Mouse (Mus musculus) neural tube, embryonic 11.5 days (tissue): Measurements from ENCODE around the gene Plscr4. TPM values are rescaled to one million over a fixed set of nuclear protein-coding genes. Genes with fewer than 3 reads are reported as not detected.
A peak's percentile ranks its signal among the peaks of the same experiment; 100 is the strongest.

Experiments used
- ATAC-seq: fragments of 200-750 bp; cut with Nextera tagmentation; 2 replicates; pipeline ENCODE4 v1.8.0; 2017; ENCODE audit warnings: moderate number of reproducible peaks, mild to moderate bottlenecking, moderate TSS enrichment, moderate library complexity; ENCODE audit not compliant: insufficient read depth, low FRiP score, low TSS enrichment
- DNase-seq: peaks from one replicate; pipeline ENCODE4 v3.0.0-alpha.2; 2015; ENCODE audit warnings: low spot score
- H3K27ac ChIP-seq: fragments of 300-500 bp; sonication (generic); 2 replicates; pipeline ENCODE4 v1.5.1; 2014; ENCODE audit warnings: low read depth, mild to moderate bottlenecking, low read length
- H3K27me3 ChIP-seq: fragments of 300-500 bp; sonication (generic); 2 replicates; pipeline ENCODE4 v1.6.1; 2014; ENCODE audit warnings: mild to moderate bottlenecking, low read length, mixed read lengths; ENCODE audit not compliant: control insufficient read depth, insufficient read depth
- H3K36me3 ChIP-seq: fragments of 300-500 bp; sonication (generic); 2 replicates; pipeline ENCODE4 v1.6.1; 2014; ENCODE audit warnings: mild to moderate bottlenecking, low read length, moderate library complexity, mixed read lengths; ENCODE audit not compliant: control insufficient read depth, insufficient read depth
- H3K4me1 ChIP-seq: fragments of 300-500 bp; sonication (generic); 2 replicates; pipeline ENCODE4 v1.6.1; 2014; ENCODE audit warnings: low read length, mixed read lengths; ENCODE audit not compliant: control insufficient read depth, insufficient read depth
- H3K4me2 ChIP-seq: fragments of 300-500 bp; sonication (generic); 2 replicates; pipeline ENCODE4 v1.6.1; 2014; ENCODE audit warnings: low read depth, mild to moderate bottlenecking, moderate library complexity
- H3K4me3 ChIP-seq: fragments of 300-500 bp; sonication (generic); 2 replicates; pipeline ENCODE4 v1.5.1; 2014; ENCODE audit warnings: low read depth, low read length
- H3K9ac ChIP-seq: fragments of 300-500 bp; sonication (generic); 2 replicates; pipeline ENCODE4 v1.6.1; 2014; ENCODE audit warnings: mild to moderate bottlenecking, low read length
- H3K9me3 ChIP-seq: fragments of 300-500 bp; sonication (generic); 2 replicates; pipeline ENCODE4 v1.6.1; 2016; ENCODE audit warnings: low read length; ENCODE audit not compliant: control insufficient read depth
- WGBS: fragments of 180-500 bp; shearing (Covaris S2); extraction: QIAGEN DNeasy Blood & Tissue Kit; methylation state at CpG from one replicate; pipeline ENCODE4 v1.1.7; 2014; 5-methylcytosine and 5-hydroxymethylcytosine counted together
- polyA plus RNA-seq: library from polyadenylated mRNA; unstranded; fragments of >200 nt; fragmentation: Nextera tagmentation; extraction: Ambion mirVana; gene quantifications from 2 replicates; pipeline ENCODE4 v1.2.1, GENCODE M21; 2014

The Plscr4 gene
- polyA plus RNA-seq: 1.8 and 2.6 TPM in 2 replicates

- Histone ChIP-seq H3K27me3 (no peaks in the 10 kb centered on the region), H3K4me3 (peak within 1 kb of the TSS; percentile 57), H3K27ac (no peak within 1 kb of the TSS), H3K4me1 (no peaks in the 10 kb centered on the region), H3K9me3 (no peaks in the 10 kb centered on the region), H3K4me2 (peak within 1 kb of the TSS; percentile 89), H3K36me3 (no peaks in the 10 kb centered on the region), H3K9ac (peak within 1 kb of the TSS; percentile 76)
- ATAC-seq (peak; percentile 93), DNase-seq (peak; percentile 64)
- 12% methylated on average over 43 of the region's 43 CpGs for WGBS
These were observed at the start of gene Plscr4 for GRCm38 (mm10) chr9:92457261-92458058. Gene Plscr4 (plus strand): TSS chr9:92457373.

GRCm38 (mm10) chr9:92410225-92410624, 46.9 kb upstream of the Plscr4 start:
- H3K36me3 ChIP-seq: no peaks in the 10 kb centered on the region
- WGBS: 93% methylated on average over 3 of the region's 3 CpGs

GRCm38 (mm10) chr9:92412045-92412444, 45.1 kb upstream of the Plscr4 start:
- ATAC-seq: no peak
- 93% methylated on average over 2 of the region's 2 CpGs for WGBS

More at GRCm38 (mm10) chr9:92410225-92410624, 46.9 kb upstream of the Plscr4 start:
- Histone ChIP-seq H3K4me1 (no peaks in the 10 kb centered on the region), H3K4me2 (no peak overlapping the region), H3K9me3 (no peaks in the 10 kb centered on the region), H3K9ac (no peak overlapping the region), H3K27ac (no peak overlapping the region), H3K27me3 (no peaks in the 10 kb centered on the region), H3K4me3 (no peak overlapping the region)
- ATAC-seq (no peak), DNase-seq (no peak)

GRCm38 (mm10) chr9:92413684-92414083, 43.5 kb upstream of the Plscr4 start:
- WGBS: 75% methylated on average over 3 of the region's 3 CpGs
- H3K4me2 ChIP-seq: no peak overlapping the region

More at GRCm38 (mm10) chr9:92412045-92412444, 45.1 kb upstream of the Plscr4 start:
- H3K4me2 ChIP-seq: no peak overlapping the region
- H3K9ac ChIP-seq: no peak overlapping the region
- DNase-seq: no peak
- H3K36me3 ChIP-seq: no peaks in the 10 kb centered on the region
- no peak overlapping the region for H3K4me3 ChIP-seq
- H3K27ac ChIP-seq: no peak overlapping the region
- H3K4me1 ChIP-seq: no peaks in the 10 kb centered on the region
- H3K9me3 ChIP-seq: no peaks in the 10 kb centered on the region
- H3K27me3 ChIP-seq: no peaks in the 10 kb centered on the region

GRCm38 (mm10) chr9:92437781-92438180, 19.4 kb upstream of the Plscr4 start:
- H3K27ac ChIP-seq: no peak overlapping the region
- H3K4me3 ChIP-seq: no peak overlapping the region
- H3K27me3 ChIP-seq: no peaks in the 10 kb centered on the region
- no peak overlapping the region for H3K9ac ChIP-seq
- H3K36me3 ChIP-seq: no peaks in the 10 kb centered on the region; the same call in 1 of the 2 replicates
- no peaks in the 10 kb centered on the region for H3K9me3 ChIP-seq
- no peak for DNase-seq
- ATAC-seq: no peak
- no peaks in the 10 kb centered on the region for H3K4me1 ChIP-seq
- H3K4me2 ChIP-seq: no peak overlapping the region

More at GRCm38 (mm10) chr9:92413684-92414083, 43.5 kb upstream of the Plscr4 start:
- no peaks in the 10 kb centered on the region for H3K4me1 ChIP-seq
- no peak for DNase-seq
- H3K36me3 ChIP-seq: no peaks in the 10 kb centered on the region
- no peak overlapping the region for H3K27ac ChIP-seq
- ATAC-seq: no peak
- no peaks in the 10 kb centered on the region for H3K27me3 ChIP-seq
- no peak overlapping the region for H3K4me3 ChIP-seq
- no peaks in the 10 kb centered on the region for H3K9me3 ChIP-seq
- no peak overlapping the region for H3K9ac ChIP-seq

GRCm38 (mm10) chr9:92441468-92441867, 15.7 kb upstream of the Plscr4 start:
- no peak overlapping the region for H3K4me3 ChIP-seq
- H3K36me3 ChIP-seq: no peaks in the 10 kb centered on the region; the same call in 1 of the 2 replicates
- 86% methylated on average over 4 of the region's 4 CpGs for WGBS
- no peak overlapping the region for H3K27ac ChIP-seq
- H3K27me3 ChIP-seq: no peaks in the 10 kb centered on the region
- no peak overlapping the region for H3K9ac ChIP-seq
- ATAC-seq (no peak), DNase-seq (no peak)
- H3K4me2 ChIP-seq: no peak overlapping the region
- H3K4me1 ChIP-seq: no peaks in the 10 kb centered on the region
- H3K9me3 ChIP-seq: no peaks in the 10 kb centered on the region

- no peak overlapping the region for H3K9ac ChIP-seq
- H3K9me3 ChIP-seq: no peaks in the 10 kb centered on the region
- DNase-seq (no peak), ATAC-seq (no peak)
- H3K27ac ChIP-seq: no peak overlapping the region
- no peak overlapping the region for H3K4me3 ChIP-seq
- no peaks in the 10 kb centered on the region for H3K27me3 ChIP-seq
- no peaks in the 10 kb centered on the region; the same call in 1 of the 2 replicates for H3K36me3 ChIP-seq
- no peak overlapping the region for H3K4me2 ChIP-seq
- no peaks in the 10 kb centered on the region for H3K4me1 ChIP-seq
These were observed 12.6 kb upstream of the Plscr4 start for GRCm38 (mm10) chr9:92444536-92444935.

GRCm38 (mm10) chr9:92456605-92457004, 568 bp upstream of the Plscr4 start:
- Histone ChIP-seq H3K4me2 (no peak overlapping the region), H3K27ac (no peak overlapping the region), H3K9me3 (no peaks in the 10 kb centered on the region), H3K27me3 (no peaks in the 10 kb centered on the region), H3K36me3 (no peaks in the 10 kb centered on the region), H3K4me3 (no peak overlapping the region), H3K9ac (no peak overlapping the region), H3K4me1 (no peaks in the 10 kb centered on the region)
- WGBS: 89% methylated on average over 3 of the region's 3 CpGs
- ATAC-seq (no peak), DNase-seq (no peak)

- Histone ChIP-seq H3K4me2 (peak overlapping the region; percentile 89), H3K27ac (no peak overlapping the region), H3K4me3 (peak overlapping the region; percentile 57), H3K36me3 (no peaks in the 10 kb centered on the region), H3K9me3 (no peaks in the 10 kb centered on the region), H3K4me1 (no peaks in the 10 kb centered on the region), H3K9ac (peak overlapping the region; percentile 76), H3K27me3 (no peaks in the 10 kb centered on the region)
- WGBS: 3% methylated on average over 5 of the region's 5 CpGs
- ATAC-seq (peak; percentile 74; the same call in 1 of the 2 replicates), DNase-seq (no peak)
These were observed 858 bp downstream of the Plscr4 start for GRCm38 (mm10) chr9:92458059-92458402.
